Mouse (Mus musculus): ENCODE results near the gene Rnf44. TPM values are rescaled to one million over a fixed set of nuclear protein-coding genes. Genes with fewer than 3 reads are reported as not detected.

Gene Rnf44
- polyA plus RNA-seq, 1 experiment = 117 TPM

Other genes starting within 250 kb of the Rnf44 start
- gene Thoc3, start 225.1 kb downstream of the Rnf44 start, polyA plus RNA-seq (2012; rRNA removed) = 21.6 and 30.9 TPM in 2 replicates
- gene Simc1, start 190.1 kb downstream of the Rnf44 start, polyA plus RNA-seq (2012; rRNA removed) = 11.6 and 14.0 TPM in 2 replicates
- gene 4833439L19Rik, start 128.5 kb downstream of the Rnf44 start, polyA plus RNA-seq (2012; rRNA removed) = 151 and 158 TPM in 2 replicates
- gene Arl10, start 118.9 kb downstream of the Rnf44 start, polyA plus RNA-seq (2012; rRNA removed) = 19.9 and 21.4 TPM in 2 replicates
- 9.0 and 10.0 TPM in 2 replicates for gene Nop16, start 103.8 kb downstream of the Rnf44 start, polyA plus RNA-seq (2012; rRNA removed)
- 119 and 123 TPM in 2 replicates for gene Higd2a, start 103.7 kb downstream of the Rnf44 start, polyA plus RNA-seq (2012; rRNA removed)
- 45.1 and 46.0 TPM in 2 replicates for gene Cltb, start 82.6 kb downstream of the Rnf44 start, polyA plus RNA-seq (2012; rRNA removed)
- gene Faf2, start 72.1 kb downstream of the Rnf44 start, polyA plus RNA-seq (2012; rRNA removed) = 32.7 and 35.9 TPM in 2 replicates
- gene Cdhr2, start 7.6 kb upstream of the Rnf44 start, polyA plus RNA-seq (2012; rRNA removed) = 4.8 and 6.5 TPM in 2 replicates
- 0.11 and 0.27 TPM in 2 replicates for gene Gprin1, start 56.0 kb upstream of the Rnf44 start, polyA plus RNA-seq (2012; rRNA removed)
- gene Sncb, start 72.7 kb upstream of the Rnf44 start, polyA plus RNA-seq (2012; rRNA removed) = not detected in 2 replicates
- gene Eif4e1b, start 90.1 kb upstream of the Rnf44 start, polyA plus RNA-seq (2012; rRNA removed) = 0.11 TPM in 1 of 2 replicates, not detected in the other
- 26.9 and 44.3 TPM in 2 replicates for gene Tspan17, start 95.5 kb upstream of the Rnf44 start, polyA plus RNA-seq (2012; rRNA removed)